ENCODE assay signal across 9 mouse cellular contexts in genomic region chr2:134481759-134482158, GRCm38 (mm10).
DNase-seq lines count a peak whose midpoint lies in the region; ATAC-seq and TF ChIP-seq lines count a peak whose summit lies in the region.
"Had no signal": no experiment of that assay in that cellular context is flagged by ENCODE, and none has a peak within 500 bp of the region (broad histone marks: within the 10 kb centered on the region; RNA-seq: fewer than 3 reads in every experiment).

No protein-coding gene starts in this region.

- no peak for TF ChIP-seq POLR2A in liver, adult 2 months (IDR thresholded peaks at IDR 0.05; ENCODE audit: extremely low read depth, insufficient read depth, low read length)

- H3K9me3 ChIP-seq in kidney, embryonic 16.5 days (ENCODE audit: low read length) = no peaks in the 10 kb centered on the region
- H3K9me3 ChIP-seq: heart, embryonic 15.5 days had no signal

- 10% methylated on average over 8 of the region's 8 CpGs for WGBS in kidney, embryonic 16.5 days
- WGBS in liver, adult 2 months = 13% methylated on average over 8 of the region's 8 CpGs

- H3K36me3 ChIP-seq in kidney, embryonic 16.5 days (ENCODE audit: insufficient read depth, low read length) = no peaks in the 10 kb centered on the region
- no peaks in the 10 kb centered on the region for H3K36me3 ChIP-seq in liver, adult 2 months (ENCODE audit: control insufficient read depth, insufficient read depth, low read length)
- H3K36me3 ChIP-seq: heart, embryonic 15.5 days had no signal

- H3K9ac ChIP-seq in kidney, embryonic 16.5 days (replicated peaks; ENCODE audit: low read length) = no peak overlapping the region
- H3K9ac ChIP-seq in liver, adult 2 months (ENCODE audit: low read depth, low read length) = no peak overlapping the region
- H3K9ac ChIP-seq: heart, embryonic 15.5 days had no signal

- no peak overlapping the region for H3K4me2 ChIP-seq in kidney, embryonic 16.5 days (replicated peaks; ENCODE audit: low read depth, low read length)
- H3K4me2 ChIP-seq: heart, embryonic 15.5 days had no signal

- TF ChIP-seq CTCF in liver, adult 2 months (IDR thresholded peaks at IDR 0.05; ENCODE audit: low read depth, low read length) = peak; percentile 59; the same call in 1 of the 2 replicates

- ATAC-seq in kidney, embryonic 16.5 days (ENCODE audit: low FRiP score, low TSS enrichment) = 0 out of 2 replicates have a peak, but pooled peaks have one; percentile 19

- no peak overlapping the region for H3K4me3 ChIP-seq in kidney, embryonic 16.5 days (ENCODE audit: low read length)
- no peak overlapping the region for H3K4me3 ChIP-seq in liver, adult 2 months (ENCODE audit: insufficient read depth, low read depth, low read length)
- H3K4me3 ChIP-seq: heart, embryonic 15.5 days had no signal

- H3K27ac ChIP-seq in kidney, embryonic 16.5 days (ENCODE audit: low read length) = no peak overlapping the region
- no peak overlapping the region for H3K27ac ChIP-seq in liver, adult 2 months (replicated peaks; ENCODE audit: insufficient read depth, low read depth, low read length)
- H3K27ac ChIP-seq: heart, embryonic 15.5 days had no signal

- no peaks in the 10 kb centered on the region for H3K27me3 ChIP-seq in kidney, embryonic 16.5 days (ENCODE audit: insufficient read depth, low read length)
- no peaks in the 10 kb centered on the region for H3K27me3 ChIP-seq in liver, adult 2 months (ENCODE audit: control insufficient read depth, insufficient read depth, low read length)
- H3K27me3 ChIP-seq: heart, embryonic 15.5 days had no signal

- H3K79me2 ChIP-seq in liver, adult 2 months (ENCODE audit: control insufficient read depth, insufficient read depth, low read length) = no peaks in the 10 kb centered on the region

- no peaks in the 10 kb centered on the region for H3K4me1 ChIP-seq in kidney, embryonic 16.5 days (ENCODE audit: insufficient read depth, low read length)
- no peaks in the 10 kb centered on the region for H3K4me1 ChIP-seq in liver, adult 2 months (ENCODE audit: control insufficient read depth, insufficient read depth, low read length)
- H3K4me1 ChIP-seq: heart, embryonic 15.5 days had no signal

- peak; percentile 92 for DNase-seq in 3T3-L1 (ENCODE audit: low read depth, low spot score)
- peak; percentile 21 for DNase-seq in MEL-GATA-1-ER (ENCODE audit: extremely low read depth, low read depth)
- DNase-seq in cerebellum, adult 9-11 months = peak; percentile 7
- DNase-seq in frontal cortex, postnatal 25 days (ENCODE audit: low spot score in 2 of 2) = peak; percentile 65 to 73
- DNase-seq in liver, adult 2 months (ENCODE audit: extremely low read depth, low read depth, low spot score) = no peak
- peak; percentile 66 for DNase-seq in ovary, postnatal 14 days (ENCODE audit: low spot score)
- peak; percentile 46 to 62 for DNase-seq in urinary bladder, postnatal 36 days (ENCODE audit: low spot score in 2 of 2)
